In the genomic region with DNA sequence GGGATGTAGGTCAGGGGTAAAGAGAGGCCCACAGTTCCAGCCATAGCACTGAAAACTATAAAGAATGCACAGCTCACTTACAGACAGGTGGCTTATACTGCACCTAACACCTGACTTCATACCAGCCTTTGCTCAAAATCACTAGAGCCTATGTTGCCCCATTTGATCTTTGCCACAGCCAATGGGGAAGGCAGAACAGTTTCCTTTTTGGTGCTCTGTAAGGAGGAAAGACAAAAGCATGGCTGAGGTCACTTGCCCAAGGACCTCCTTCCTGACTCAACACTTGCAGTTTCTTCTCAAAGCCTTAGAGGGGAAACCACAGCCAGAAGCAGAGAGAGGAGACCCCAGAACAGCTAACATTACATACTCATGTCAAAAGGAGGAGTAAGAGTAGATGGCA, we compare ENCODE assay signal across 20 mouse cellular contexts. TPM values are rescaled to one million over a fixed set of nuclear protein-coding genes. Genes with fewer than 3 reads are reported as not detected.
"Had no signal": no experiment of that assay in that cellular context is flagged by ENCODE, and none has a peak within 500 bp of the region (broad histone marks: within the 10 kb centered on the region; RNA-seq: fewer than 3 reads in every experiment).

No protein-coding gene starts in this region.

- DNase-seq: kidney, adult 2 months; kidney, postnatal 25 days; lung, adult 2 months; lung, postnatal 36 days; midbrain, embryonic 14.5 days; right cerebral cortex, postnatal 25 days had no signal

- H3K4me2 ChIP-seq: liver, embryonic 11.5 days; liver, embryonic 15.5 days; neural tube, embryonic 13.5 days had no signal

- H3K9me3 ChIP-seq: limb, embryonic 10.5 days; liver, embryonic 15.5 days; midbrain, embryonic 10.5 days; neural tube, embryonic 13.5 days had no signal

- H3K27ac ChIP-seq: left cerebral cortex, adult 2 months; limb, embryonic 10.5 days; liver, embryonic 15.5 days; midbrain, embryonic 10.5 days; neural tube, embryonic 13.5 days had no signal

- H3K4me3 ChIP-seq: left cerebral cortex, adult 2 months; limb, embryonic 10.5 days; liver, embryonic 15.5 days; midbrain, embryonic 10.5 days; neural tube, embryonic 13.5 days had no signal

- ATAC-seq: intestine, embryonic 16.5 days; lung, postnatal 0 days had no signal

- H3K4me1 ChIP-seq: limb, embryonic 10.5 days; liver, embryonic 15.5 days; midbrain, embryonic 10.5 days; neural tube, embryonic 13.5 days had no signal

- H3K27me3 ChIP-seq: liver, embryonic 15.5 days; neural tube, embryonic 13.5 days had no signal

- H3K9ac ChIP-seq: liver, embryonic 15.5 days; neural tube, embryonic 13.5 days had no signal

RNA-seq across cellular contexts. Expression of gene Il12b, which starts 51.2 kb away (rescaled TPM):
- total RNA-seq: layer of hippocampus, postnatal 25 days; left cerebral cortex, adult 2 months; left cerebral cortex, postnatal 14 days; megakaryocyte, adult 5-6 weeks; monocyte, adult 5-6 weeks had no signal
- polyA plus RNA-seq: intestine, embryonic 16.5 days; limb, embryonic 10.5 days; liver, embryonic 11.5 days; liver, embryonic 15.5 days; midbrain, embryonic 10.5 days; neural tube, embryonic 13.5 days; small intestine, adult 2 months; stomach, embryonic 16.5 days had no signal
